Mouse (Mus musculus): ENCODE results near the gene Adamts10. TPM values are rescaled to one million over a fixed set of nuclear protein-coding genes. Genes with fewer than 3 reads are reported as not detected.

Gene Adamts10
- polyA plus RNA-seq, 1 experiment from 2014 or later: 20.6 TPM

GRCm38 (mm10) chr17:33564599-33564998 is 40.6 kb downstream of the Adamts10 start:
- Histone ChIP-seq H3K27ac (ENCODE audit: low read depth, low read length) (no peak overlapping the region), H3K27me3 (replicated peaks; ENCODE audit: control insufficient read depth, insufficient read depth, low read length) (no peaks in the 10 kb centered on the region), H3K9me3 (replicated peaks; ENCODE audit: control insufficient read depth, low read length) (no peaks in the 10 kb centered on the region), H3K36me3 (ENCODE audit: control insufficient read depth, insufficient read depth, low read length) (no peaks in the 10 kb centered on the region), H3K4me1 (ENCODE audit: control insufficient read depth, insufficient read depth, low read length) (no peaks in the 10 kb centered on the region), H3K4me3 (ENCODE audit: low read depth, low read length) (no peak overlapping the region), H3K9ac (ENCODE audit: low read length) (no peak overlapping the region), H3K4me2 (ENCODE audit: low read length) (no peak overlapping the region)
- ATAC-seq (no peak), DNase-seq (ENCODE audit: low spot score) (no peak)
- WGBS: 47% methylated on average over 1 of the region's 1 CpGs

DNA sequence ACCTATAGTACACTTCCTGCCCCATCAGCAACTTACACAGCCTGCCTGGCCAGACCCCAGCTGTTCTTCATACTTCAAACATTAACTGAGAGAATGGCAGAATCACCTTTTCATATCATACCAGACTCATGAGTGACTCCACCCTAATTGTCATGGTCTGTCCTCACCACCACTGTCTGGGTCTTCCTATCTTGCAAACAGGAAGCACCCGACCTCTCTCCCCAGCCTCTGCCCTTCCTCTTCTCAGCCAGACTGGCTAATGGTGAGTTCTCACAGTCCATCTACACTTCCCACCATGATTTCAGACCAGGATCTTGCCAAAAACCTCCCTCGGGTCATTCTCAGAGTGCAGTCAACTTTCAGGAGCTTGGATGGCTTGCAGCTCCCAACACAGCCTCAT is 42.2 kb downstream of the Adamts10 start:
- Histone ChIP-seq H3K4me2 (ENCODE audit: low read length) (no peak overlapping the region), H3K9ac (ENCODE audit: low read length) (no peak overlapping the region), H3K27me3 (replicated peaks; ENCODE audit: control insufficient read depth, insufficient read depth, low read length) (no peaks in the 10 kb centered on the region), H3K4me1 (ENCODE audit: control insufficient read depth, insufficient read depth, low read length) (no peaks in the 10 kb centered on the region), H3K4me3 (ENCODE audit: low read depth, low read length) (no peak overlapping the region), H3K27ac (ENCODE audit: low read depth, low read length) (no peak overlapping the region), H3K9me3 (replicated peaks; ENCODE audit: control insufficient read depth, low read length) (no peaks in the 10 kb centered on the region), H3K36me3 (ENCODE audit: control insufficient read depth, insufficient read depth, low read length) (no peaks in the 10 kb centered on the region)
- WGBS: 67% methylated on average over 2 of the region's 2 CpGs
- no peak for ATAC-seq
- no peak for DNase-seq (ENCODE audit: low spot score)

- no peak for DNase-seq (ENCODE audit: low spot score)
Observed at GRCm38 (mm10) chr17:33584061-33584460, 60.1 kb downstream of the Adamts10 start.

GRCm38 (mm10) chr17:33586011-33586410 is 62.0 kb downstream of the Adamts10 start:
- H3K4me3 ChIP-seq (ENCODE audit: low read depth, low read length): no peak overlapping the region
- no peak for DNase-seq (ENCODE audit: low spot score)
- no peak overlapping the region for H3K4me2 ChIP-seq (ENCODE audit: low read length)
- no peaks in the 10 kb centered on the region for H3K27me3 ChIP-seq (replicated peaks; ENCODE audit: control insufficient read depth, insufficient read depth, low read length)
- no peaks in the 10 kb centered on the region for H3K36me3 ChIP-seq (ENCODE audit: control insufficient read depth, insufficient read depth, low read length)
- H3K4me1 ChIP-seq (ENCODE audit: control insufficient read depth, insufficient read depth, low read length): no peaks in the 10 kb centered on the region
- WGBS: 80% methylated on average over 17 of the region's 17 CpGs
- H3K27ac ChIP-seq (ENCODE audit: low read depth, low read length): no peak overlapping the region
- ATAC-seq: no peak
- H3K9me3 ChIP-seq (replicated peaks; ENCODE audit: control insufficient read depth, low read length): no peaks in the 10 kb centered on the region
- H3K9ac ChIP-seq (ENCODE audit: low read length): no peak overlapping the region

More at GRCm38 (mm10) chr17:33584061-33584460, 60.1 kb downstream of the Adamts10 start:
- no peaks in the 10 kb centered on the region for H3K36me3 ChIP-seq (ENCODE audit: control insufficient read depth, insufficient read depth, low read length)
- H3K9ac ChIP-seq (ENCODE audit: low read length): no peak overlapping the region
- no peak overlapping the region for H3K27ac ChIP-seq (ENCODE audit: low read depth, low read length)
- H3K9me3 ChIP-seq (replicated peaks; ENCODE audit: control insufficient read depth, low read length): no peaks in the 10 kb centered on the region
- WGBS: 88% methylated on average over 4 of the region's 4 CpGs
- no peak overlapping the region for H3K4me2 ChIP-seq (ENCODE audit: low read length)
- H3K4me3 ChIP-seq (ENCODE audit: low read depth, low read length): no peak overlapping the region
- no peaks in the 10 kb centered on the region for H3K4me1 ChIP-seq (ENCODE audit: control insufficient read depth, insufficient read depth, low read length)
- no peaks in the 10 kb centered on the region for H3K27me3 ChIP-seq (replicated peaks; ENCODE audit: control insufficient read depth, insufficient read depth, low read length)
- ATAC-seq: no peak

DNA sequence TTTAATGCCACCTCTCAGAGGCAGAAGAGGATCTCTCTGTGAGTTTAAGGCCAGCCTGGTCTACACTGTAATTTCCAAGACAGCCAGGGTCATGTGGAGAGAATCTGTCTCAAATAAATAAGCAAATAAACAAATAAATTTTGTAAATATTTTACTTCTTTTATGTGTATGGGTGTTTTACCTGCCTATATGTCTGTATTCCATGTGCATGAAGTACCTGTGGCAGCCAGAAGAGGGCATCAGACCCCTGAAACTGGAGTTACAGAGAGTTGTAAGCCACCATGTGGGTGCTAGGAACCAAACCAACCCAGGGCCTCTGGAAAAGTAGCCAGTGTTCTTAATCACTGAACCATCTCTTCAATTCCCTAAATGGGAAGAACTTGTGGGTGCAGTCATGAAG is 73.3 kb downstream of the Adamts10 start:
- Histone ChIP-seq H3K4me1 (ENCODE audit: control insufficient read depth, insufficient read depth, low read length) (no peaks in the 10 kb centered on the region), H3K27me3 (replicated peaks; ENCODE audit: control insufficient read depth, insufficient read depth, low read length) (no peaks in the 10 kb centered on the region), H3K9ac (ENCODE audit: low read length) (no peak overlapping the region), H3K9me3 (replicated peaks; ENCODE audit: control insufficient read depth, low read length) (no peaks in the 10 kb centered on the region), H3K36me3 (ENCODE audit: control insufficient read depth, insufficient read depth, low read length) (no peaks in the 10 kb centered on the region), H3K4me2 (ENCODE audit: low read length) (no peak overlapping the region), H3K27ac (ENCODE audit: low read depth, low read length) (no peak overlapping the region), H3K4me3 (ENCODE audit: low read depth, low read length) (no peak overlapping the region)
- ATAC-seq (no peak), DNase-seq (ENCODE audit: low spot score) (no peak)

- Histone ChIP-seq H3K4me1 (ENCODE audit: control insufficient read depth, insufficient read depth, low read length) (no peaks in the 10 kb centered on the region), H3K4me3 (ENCODE audit: low read depth, low read length) (no peak overlapping the region), H3K36me3 (ENCODE audit: control insufficient read depth, insufficient read depth, low read length) (no peaks in the 10 kb centered on the region), H3K9me3 (replicated peaks; ENCODE audit: control insufficient read depth, low read length) (no peaks in the 10 kb centered on the region), H3K27me3 (replicated peaks; ENCODE audit: control insufficient read depth, insufficient read depth, low read length) (no peaks in the 10 kb centered on the region), H3K27ac (ENCODE audit: low read depth, low read length) (no peak overlapping the region), H3K9ac (ENCODE audit: low read length) (no peak overlapping the region), H3K4me2 (ENCODE audit: low read length) (no peak overlapping the region)
- WGBS: 89% methylated on average over 5 of the region's 5 CpGs
- DNase-seq (ENCODE audit: low spot score) (no peak), ATAC-seq (no peak)
Observed at GRCm38 (mm10) chr17:33598506-33598905, 74.5 kb downstream of the Adamts10 start.

GRCm38 (mm10) chr17:33599836-33600475 is 76.0 kb downstream of the Adamts10 start:
- Histone ChIP-seq H3K9me3 (replicated peaks; ENCODE audit: control insufficient read depth, low read length) (no peaks in the 10 kb centered on the region), H3K4me3 (ENCODE audit: low read depth, low read length) (no peak overlapping the region), H3K36me3 (ENCODE audit: control insufficient read depth, insufficient read depth, low read length) (no peaks in the 10 kb centered on the region), H3K4me2 (ENCODE audit: low read length) (no peak overlapping the region), H3K27me3 (replicated peaks; ENCODE audit: control insufficient read depth, insufficient read depth, low read length) (no peaks in the 10 kb centered on the region), H3K9ac (ENCODE audit: low read length) (no peak overlapping the region), H3K27ac (ENCODE audit: low read depth, low read length) (no peak overlapping the region), H3K4me1 (ENCODE audit: control insufficient read depth, insufficient read depth, low read length) (no peaks in the 10 kb centered on the region)
- no peak for ATAC-seq
- DNase-seq (ENCODE audit: low spot score): no peak
- WGBS: 88% methylated on average over 8 of the region's 8 CpGs

- Histone ChIP-seq H3K27me3 (replicated peaks; ENCODE audit: control insufficient read depth, insufficient read depth, low read length) (no peaks in the 10 kb centered on the region), H3K27ac (ENCODE audit: low read depth, low read length) (no peak overlapping the region), H3K9me3 (replicated peaks; ENCODE audit: control insufficient read depth, low read length) (no peaks in the 10 kb centered on the region), H3K9ac (ENCODE audit: low read length) (no peak overlapping the region), H3K4me3 (ENCODE audit: low read depth, low read length) (no peak overlapping the region), H3K36me3 (ENCODE audit: control insufficient read depth, insufficient read depth, low read length) (no peaks in the 10 kb centered on the region), H3K4me1 (ENCODE audit: control insufficient read depth, insufficient read depth, low read length) (no peaks in the 10 kb centered on the region), H3K4me2 (ENCODE audit: low read length) (no peak overlapping the region)
- ATAC-seq (no peak), DNase-seq (ENCODE audit: low spot score) (no peak)
- WGBS: 78% methylated on average over 3 of the region's 3 CpGs
Observed at GRCm38 (mm10) chr17:33600831-33601230, 76.8 kb downstream of the Adamts10 start.

- no peak overlapping the region for H3K4me2 ChIP-seq (ENCODE audit: low read length)
- no peak overlapping the region for H3K4me3 ChIP-seq (ENCODE audit: low read depth, low read length)
- H3K27ac ChIP-seq (ENCODE audit: low read depth, low read length): no peak overlapping the region
- H3K9ac ChIP-seq (ENCODE audit: low read length): no peak overlapping the region
- DNase-seq (ENCODE audit: low spot score) (no peak), ATAC-seq (no peak)
- WGBS: 91% methylated on average over 12 of the region's 12 CpGs
- H3K36me3 ChIP-seq (ENCODE audit: control insufficient read depth, insufficient read depth, low read length): no peaks in the 10 kb centered on the region
- H3K9me3 ChIP-seq (replicated peaks; ENCODE audit: control insufficient read depth, low read length): no peaks in the 10 kb centered on the region
- no peaks in the 10 kb centered on the region for H3K4me1 ChIP-seq (ENCODE audit: control insufficient read depth, insufficient read depth, low read length)
- H3K27me3 ChIP-seq (replicated peaks; ENCODE audit: control insufficient read depth, insufficient read depth, low read length): no peaks in the 10 kb centered on the region
Observed at GRCm38 (mm10) chr17:33601947-33602346, 77.9 kb downstream of the Adamts10 start.
